19 mouse cellular contexts compared by ENCODE assay signal in the genomic region with DNA sequence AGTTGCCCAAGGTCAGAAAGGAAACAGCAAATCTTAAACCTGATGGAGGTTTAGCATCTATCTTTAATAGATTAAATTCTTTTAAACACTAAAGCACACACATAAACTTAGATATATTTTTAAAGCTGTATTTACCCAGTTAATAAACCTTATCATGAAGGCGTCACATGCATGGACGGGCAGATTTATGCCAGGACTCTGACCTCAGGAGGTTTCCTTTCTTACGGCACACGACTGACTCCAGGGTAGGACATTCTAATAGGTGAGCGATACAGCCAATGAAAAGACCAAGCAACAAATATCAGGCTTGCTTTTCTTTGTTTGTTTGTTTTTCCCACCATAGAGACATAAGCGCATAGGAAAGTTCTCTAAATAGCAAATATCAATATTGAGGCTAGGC.
"Had no signal": no experiment of that assay in that cellular context is flagged by ENCODE, and none has a peak within 500 bp of the region (broad histone marks: within the 10 kb centered on the region; RNA-seq: fewer than 3 reads in every experiment).

No protein-coding gene starts in this region.

- DNase-seq: kidney, adult 18-20 months; kidney, postnatal 10 days; kidney, postnatal 36 days; layer of hippocampus, postnatal 36 days; lung, adult 18-20 months; lung, postnatal 10 days; lung, postnatal 36 days; midbrain, embryonic 14.5 days; retina, postnatal 1 day; right cerebral cortex, postnatal 25 days; thymus, adult 18-20 months; thymus, postnatal 36 days had no signal

- H3K4me2 ChIP-seq: kidney, embryonic 15.5 days; liver, embryonic 11.5 days; liver, embryonic 15.5 days; lung, embryonic 15.5 days; midbrain, embryonic 11.5 days had no signal

- H3K4me1 ChIP-seq: liver, embryonic 15.5 days; lung, embryonic 15.5 days; megakaryocyte, embryonic 14.5 days had no signal

- H3K36me3 ChIP-seq: kidney, embryonic 15.5 days; liver, embryonic 15.5 days; lung, embryonic 15.5 days had no signal

- H3K27ac ChIP-seq: kidney, embryonic 15.5 days; left cerebral cortex, adult 2 months; liver, embryonic 15.5 days; lung, embryonic 15.5 days had no signal

- H3K4me3 ChIP-seq: kidney, embryonic 15.5 days; left cerebral cortex, adult 2 months; liver, embryonic 15.5 days; lung, embryonic 15.5 days; megakaryocyte, embryonic 14.5 days had no signal

- H3K9ac ChIP-seq: kidney, embryonic 15.5 days; liver, embryonic 15.5 days; lung, embryonic 15.5 days had no signal

- H3K9me3 ChIP-seq: kidney, embryonic 15.5 days; liver, embryonic 15.5 days; lung, embryonic 15.5 days had no signal

- H3K27me3 ChIP-seq: kidney, embryonic 15.5 days; liver, embryonic 15.5 days; lung, embryonic 15.5 days; megakaryocyte, embryonic 14.5 days had no signal
